Mouse (Mus musculus) urinary bladder, postnatal 36 days (tissue): Measurements from ENCODE around the gene Upp2.

Experiments
- DNase-seq, 2 experiments: peaks; one replicate each; pipeline ENCODE4 v3.0.0; 2022; ENCODE audit warnings: low spot score in 2 of 2, mixed read lengths in 1 of 2

Gene Upp2

GRCm38 (mm10) chr2:58679968-58680367 lies 112.9 kb downstream of the Upp2 start:
- DNase-seq: no peak

- DNase-seq: peak; percentile 46 to 50
These were observed 113.7 kb downstream of the Upp2 start for GRCm38 (mm10) chr2:58680794-58681193.

- DNase-seq: no peak
These were observed 114.3 kb downstream of the Upp2 start for GRCm38 (mm10) chr2:58681394-58681793.

GRCm38 (mm10) chr2:58697501-58697900 lies 130.4 kb downstream of the Upp2 start:
- DNase-seq: no peak

- peak; percentile 70 for DNase-seq
These were observed 132.8 kb downstream of the Upp2 start for GRCm38 (mm10) chr2:58699931-58700330.

- DNase-seq: peak in 1 of 2 experiments; percentile 38
These were observed 133.3 kb downstream of the Upp2 start for GRCm38 (mm10) chr2:58700354-58700753.

- no peak for DNase-seq
These were observed 134.5 kb downstream of the Upp2 start for GRCm38 (mm10) chr2:58701627-58702026.

- no peak for DNase-seq
These were observed 136.1 kb downstream of the Upp2 start for GRCm38 (mm10) chr2:58703226-58703625.

GRCm38 (mm10) chr2:58703646-58704045 lies 136.5 kb downstream of the Upp2 start:
- no peak for DNase-seq

GRCm38 (mm10) chr2:58704576-58704975 lies 137.5 kb downstream of the Upp2 start:
- DNase-seq: no peak

- DNase-seq: no peak
These were observed 140.6 kb downstream of the Upp2 start for GRCm38 (mm10) chr2:58707676-58708075.

- DNase-seq: no peak
These were observed 143.1 kb downstream of the Upp2 start for GRCm38 (mm10) chr2:58710234-58710633.

- DNase-seq: no peak
These were observed 144.0 kb downstream of the Upp2 start for GRCm38 (mm10) chr2:58711049-58711448.

GRCm38 (mm10) chr2:58711491-58711890 lies 144.4 kb downstream of the Upp2 start:
- no peak for DNase-seq

GRCm38 (mm10) chr2:58711935-58712334 lies 144.8 kb downstream of the Upp2 start:
- peak in 1 of 2 experiments; percentile 54 for DNase-seq

- no peak for DNase-seq
These were observed 150.8 kb downstream of the Upp2 start for GRCm38 (mm10) chr2:58717898-58718297.

- no peak for DNase-seq
These were observed 170.2 kb downstream of the Upp2 start for GRCm38 (mm10) chr2:58737192-58737820.

- no peak for DNase-seq
These were observed 174.1 kb downstream of the Upp2 start for GRCm38 (mm10) chr2:58741213-58741612.

GRCm38 (mm10) chr2:58742026-58742425 lies 174.9 kb downstream of the Upp2 start:
- DNase-seq: no peak

- DNase-seq: no peak
These were observed 176.3 kb downstream of the Upp2 start for GRCm38 (mm10) chr2:58743446-58743845.

GRCm38 (mm10) chr2:58747483-58748229 lies 180.6 kb downstream of the Upp2 start:
- DNase-seq: no peak

GRCm38 (mm10) chr2:58748296-58748695 lies 181.2 kb downstream of the Upp2 start:
- no peak for DNase-seq

- no peak for DNase-seq
These were observed 185.8 kb downstream of the Upp2 start for GRCm38 (mm10) chr2:58752891-58753290.
